Mouse (Mus musculus): ENCODE results near the gene Tarsl2. TPM values are rescaled to one million over a fixed set of nuclear protein-coding genes. Genes with fewer than 3 reads are reported as not detected.

Gene Tarsl2
- polyA plus RNA-seq, 2 experiments, result 7.8 to 12.0 TPM

- H3K4me1 ChIP-seq (ENCODE audit: control insufficient read depth, insufficient read depth, low read length), result no peaks in the 10 kb centered on the region
- WGBS, result 70% methylated on average over 6 of the region's 6 CpGs
These were observed 4.8 kb upstream of the Tarsl2 start for GRCm38 (mm10) chr7:65639821-65640382.

GRCm38 (mm10) chr7:65640672-65641071 is 4.0 kb upstream of the Tarsl2 start:
- Histone ChIP-seq H3K27ac (replicated peaks; ENCODE audit: low read depth, low read length) (no peak overlapping the region), H3K27me3 (ENCODE audit: control insufficient read depth, insufficient read depth, low read length) (no peaks in the 10 kb centered on the region), H3K9me3 (ENCODE audit: control insufficient read depth, low read length) (no peaks in the 10 kb centered on the region), H3K4me3 (replicated peaks; ENCODE audit: low read length) (no peak overlapping the region), H3K36me3 (ENCODE audit: control insufficient read depth, insufficient read depth, low read length) (no peaks in the 10 kb centered on the region), H3K4me2 (replicated peaks; ENCODE audit: low read depth, low read length, severe bottlenecking) (no peak overlapping the region), H3K9ac (ENCODE audit: low read depth, low read length, severe bottlenecking) (no peak overlapping the region), H3K4me1 (ENCODE audit: control insufficient read depth, insufficient read depth, low read length) (0 out of 2 replicates have a peak, but pooled peaks cover 3% of the 10 kb centered on the region)
- TF ChIP-seq POLR2A (IDR thresholded peaks at IDR 0.05; ENCODE audit: borderline replicate concordance, extremely low read depth, insufficient read depth, insufficient read length), result no peak
- WGBS, result 83% methylated on average over 6 of the region's 6 CpGs
- no peak for DNase-seq (ENCODE audit: low spot score)
- no peak for ATAC-seq (ENCODE audit: low FRiP score, low read depth)

More at GRCm38 (mm10) chr7:65639821-65640382, 4.8 kb upstream of the Tarsl2 start:
- no peak for ATAC-seq (ENCODE audit: low FRiP score, low read depth)
- no peak overlapping the region for H3K9ac ChIP-seq (ENCODE audit: low read depth, low read length, severe bottlenecking)
- no peaks in the 10 kb centered on the region for H3K27me3 ChIP-seq (ENCODE audit: control insufficient read depth, insufficient read depth, low read length)
- no peak overlapping the region for H3K4me3 ChIP-seq (replicated peaks; ENCODE audit: low read length)
- H3K27ac ChIP-seq (replicated peaks; ENCODE audit: low read depth, low read length), result no peak overlapping the region
- H3K9me3 ChIP-seq (ENCODE audit: control insufficient read depth, low read length), result no peaks in the 10 kb centered on the region
- no peaks in the 10 kb centered on the region for H3K36me3 ChIP-seq (ENCODE audit: control insufficient read depth, insufficient read depth, low read length)
- no peak for TF ChIP-seq POLR2A (IDR thresholded peaks at IDR 0.05; ENCODE audit: borderline replicate concordance, extremely low read depth, insufficient read depth, insufficient read length)
- no peak overlapping the region for H3K4me2 ChIP-seq (replicated peaks; ENCODE audit: low read depth, low read length, severe bottlenecking)
- no peak for DNase-seq (ENCODE audit: low spot score)

- TF ChIP-seq POLR2A (IDR thresholded peaks at IDR 0.05; ENCODE audit: borderline replicate concordance, extremely low read depth, insufficient read depth, insufficient read length), result no peak
- ATAC-seq (ENCODE audit: low FRiP score, low read depth) (no peak), DNase-seq (ENCODE audit: low spot score) (no peak)
- Histone ChIP-seq H3K9me3 (ENCODE audit: control insufficient read depth, low read length) (no peaks in the 10 kb centered on the region), H3K4me2 (replicated peaks; ENCODE audit: low read depth, low read length, severe bottlenecking) (no peak overlapping the region), H3K4me3 (replicated peaks; ENCODE audit: low read length) (no peak overlapping the region), H3K4me1 (ENCODE audit: control insufficient read depth, insufficient read depth, low read length) (0 out of 2 replicates have a peak, but pooled peaks cover 3% of the 10 kb centered on the region), H3K27me3 (ENCODE audit: control insufficient read depth, insufficient read depth, low read length) (no peaks in the 10 kb centered on the region), H3K9ac (ENCODE audit: low read depth, low read length, severe bottlenecking) (no peak overlapping the region), H3K36me3 (ENCODE audit: control insufficient read depth, insufficient read depth, low read length) (no peaks in the 10 kb centered on the region), H3K27ac (replicated peaks; ENCODE audit: low read depth, low read length) (no peak overlapping the region)
- WGBS, result 72% methylated on average over 6 of the region's 6 CpGs
These were observed 2.1 kb upstream of the Tarsl2 start for GRCm38 (mm10) chr7:65642371-65643304.

- Histone ChIP-seq H3K36me3 (ENCODE audit: control insufficient read depth, insufficient read depth, low read length) (no peaks in the 10 kb centered on the region; the same call in 1 of the 2 replicates), H3K9me3 (ENCODE audit: control insufficient read depth, low read length) (no peaks in the 10 kb centered on the region), H3K4me1 (ENCODE audit: control insufficient read depth, insufficient read depth, low read length) (0 out of 2 replicates have a peak, but pooled peaks cover 3% of the 10 kb centered on the region), H3K4me3 (replicated peaks; ENCODE audit: low read length) (peak overlapping the region; percentile 72), H3K4me2 (replicated peaks; ENCODE audit: low read depth, low read length, severe bottlenecking) (peak overlapping the region; percentile 76), H3K27ac (replicated peaks; ENCODE audit: low read depth, low read length) (no peak overlapping the region), H3K27me3 (ENCODE audit: control insufficient read depth, insufficient read depth, low read length) (no peaks in the 10 kb centered on the region), H3K9ac (ENCODE audit: low read depth, low read length, severe bottlenecking) (no peak overlapping the region)
- no peak for ATAC-seq (ENCODE audit: low FRiP score, low read depth)
- TF ChIP-seq POLR2A (IDR thresholded peaks at IDR 0.05; ENCODE audit: borderline replicate concordance, extremely low read depth, insufficient read depth, insufficient read length), result no peak
- WGBS, result 32% methylated on average over 6 of the region's 6 CpGs
- DNase-seq (ENCODE audit: low spot score), result no peak
These were observed 757 bp upstream of the Tarsl2 start for GRCm38 (mm10) chr7:65643861-65644421.

- 0 out of 2 replicates have a peak, but pooled peaks cover 6% of the 10 kb centered on the region for H3K9me3 ChIP-seq (ENCODE audit: control insufficient read depth, low read length)
- DNase-seq (ENCODE audit: low spot score), result no peak
- 83% methylated on average over 8 of the region's 8 CpGs for WGBS
- no peak overlapping the region for H3K4me2 ChIP-seq (replicated peaks; ENCODE audit: low read depth, low read length, severe bottlenecking)
- H3K27ac ChIP-seq (replicated peaks; ENCODE audit: low read depth, low read length), result no peak overlapping the region
- no peak overlapping the region for H3K4me3 ChIP-seq (replicated peaks; ENCODE audit: low read length)
- H3K27me3 ChIP-seq (ENCODE audit: control insufficient read depth, insufficient read depth, low read length), result no peaks in the 10 kb centered on the region
- 0 out of 2 replicates have a peak, but pooled peaks cover 3% of the 10 kb centered on the region for H3K4me1 ChIP-seq (ENCODE audit: control insufficient read depth, insufficient read depth, low read length)
- ATAC-seq (ENCODE audit: low FRiP score, low read depth), result no peak
- no peak overlapping the region for H3K9ac ChIP-seq (ENCODE audit: low read depth, low read length, severe bottlenecking)
- TF ChIP-seq POLR2A (IDR thresholded peaks at IDR 0.05; ENCODE audit: borderline replicate concordance, extremely low read depth, insufficient read depth, insufficient read length), result no peak
- no peaks in the 10 kb centered on the region; the same call in 1 of the 2 replicates for H3K36me3 ChIP-seq (ENCODE audit: control insufficient read depth, insufficient read depth, low read length)
These were observed 1.3 kb downstream of the Tarsl2 start for GRCm38 (mm10) chr7:65645996-65646395.
